Mouse (Mus musculus) thymus, adult 2 months (tissue): ENCODE measurements around the gene Dnase2b. TPM values are rescaled to one million over a fixed set of nuclear protein-coding genes. Genes with fewer than 3 reads are reported as not detected.

ENCODE experiments used
- DNase-seq: peaks from one replicate; pipeline ENCODE4 v3.0.0; 2021
- H3K27ac ChIP-seq: fragments of 200-500 bp; 2 replicates; pipeline ENCODE4 v1.5.1; 2012; ENCODE audit warnings: low read length, control low read depth; ENCODE audit not compliant: control insufficient read depth, insufficient read depth
- H3K27me3 ChIP-seq: fragments of 200-500 bp; 2 replicates; pipeline ENCODE4 v1.6.1; 2012; ENCODE audit warnings: mild to moderate bottlenecking, low read length, moderate library complexity, mixed read lengths; ENCODE audit not compliant: control insufficient read depth, insufficient read depth
- H3K36me3 ChIP-seq: fragments of 200-500 bp; 2 replicates; pipeline ENCODE4 v1.6.1; 2012; ENCODE audit warnings: mild to moderate bottlenecking, low read length, moderate library complexity; ENCODE audit not compliant: control insufficient read depth, insufficient read depth
- H3K4me1 ChIP-seq: fragments of 200-500 bp; replicated peaks from 2 replicates; pipeline ENCODE4 v1.6.1; 2012; ENCODE audit warnings: low read length; ENCODE audit not compliant: control insufficient read depth, insufficient read depth
- H3K4me3 ChIP-seq: fragments of 200-500 bp; 2 replicates; pipeline ENCODE4 v1.5.1; 2012; ENCODE audit warnings: mild to moderate bottlenecking, low read length, control low read depth, moderate library complexity; ENCODE audit not compliant: control insufficient read depth, insufficient read depth
- CTCF ChIP-seq: fragments of 200-500 bp; IDR thresholded peaks from 2 replicates; pipeline ENCODE4 v1.5.1; 2012; ENCODE audit warnings: mild to moderate bottlenecking, control low read depth, low read length, moderate library complexity, borderline replicate concordance; ENCODE audit not compliant: control insufficient read depth, poor library complexity, insufficient read depth; ENCODE audit errors: extremely low read depth
- POLR2A ChIP-seq: fragments of 200-500 bp; IDR thresholded peaks from 2 replicates; pipeline ENCODE4 v1.6.1; 2012; ENCODE audit warnings: mild to moderate bottlenecking, low read length, control low read depth, moderate library complexity; ENCODE audit not compliant: control insufficient read depth, poor library complexity, insufficient read depth; ENCODE audit errors: extremely low read depth
- WGBS: fragments of 180-500 bp; shearing (Covaris S2); methylation state at CpG from one replicate; pipeline ENCODE4 v1.1.7; 2018; 5-methylcytosine and 5-hydroxymethylcytosine counted together
- polyA plus RNA-seq: library from polyadenylated mRNA; depleted of rRNA; stranded (reverse); fragments of >200 nt; gene quantifications from 2 replicates; pipeline ENCODE4 v1.2.3, GENCODE M21; 2012; rRNA removed

Dnase2b gene
- not detected in 2 replicates for polyA plus RNA-seq

DNA sequence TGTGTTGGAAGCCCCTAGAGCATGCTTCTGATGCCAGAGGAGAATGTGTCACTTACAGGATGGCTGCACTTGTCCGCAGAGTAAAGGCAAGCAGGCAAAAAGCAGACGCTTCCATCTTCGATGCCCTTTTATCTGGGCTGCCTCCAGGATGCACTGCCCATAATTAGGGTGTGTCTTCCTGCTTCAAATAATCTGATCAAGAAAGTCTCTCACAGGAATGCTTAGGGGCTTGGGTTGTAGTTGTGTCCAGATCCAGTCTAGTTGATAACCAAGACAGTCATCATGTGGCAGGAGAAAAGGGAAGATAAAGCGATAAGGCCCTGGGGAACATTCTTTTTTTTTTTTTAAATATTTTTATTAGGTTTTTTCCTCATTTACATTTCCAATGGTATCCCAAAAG lies at the start of gene Dnase2b:
Gene Dnase2b, minus strand, starts transcription at position 101 of the 400 bp plus-strand sequence.
- Histone ChIP-seq H3K4me3 (no peak within 1 kb of the TSS), H3K4me1 (peaks cover 2% of the 10 kb centered on the region), H3K36me3 (no peaks in the 10 kb centered on the region), H3K27me3 (no peaks in the 10 kb centered on the region), H3K27ac (no peak within 1 kb of the TSS)
- DNase-seq: no peak
- TF ChIP-seq CTCF: no peak
- TF ChIP-seq POLR2A: no peak
- WGBS: 97% methylated on average over 4 of the region's 4 CpGs

DNA sequence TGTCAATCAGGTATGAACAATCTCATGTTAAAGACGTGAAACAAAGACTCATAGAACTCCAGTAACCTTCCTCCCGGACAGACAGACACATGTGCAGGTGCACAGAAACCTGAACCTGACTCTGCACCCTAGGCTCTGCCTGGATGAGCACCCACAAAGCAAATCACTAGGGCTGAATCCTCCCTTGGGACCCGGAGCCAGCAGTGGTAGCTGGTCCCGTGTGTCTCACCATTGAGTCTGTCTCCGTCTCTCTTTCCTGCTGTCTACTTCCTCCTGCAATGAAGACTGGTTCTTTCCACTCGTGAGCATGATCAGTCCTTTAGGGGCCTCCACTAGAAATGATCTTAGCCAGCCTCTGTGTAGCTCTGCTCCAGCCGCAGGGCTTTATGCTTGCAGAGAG lies 46.5 kb upstream of the Dnase2b start:
- 86% methylated on average over 7 of the region's 7 CpGs for WGBS

DNA sequence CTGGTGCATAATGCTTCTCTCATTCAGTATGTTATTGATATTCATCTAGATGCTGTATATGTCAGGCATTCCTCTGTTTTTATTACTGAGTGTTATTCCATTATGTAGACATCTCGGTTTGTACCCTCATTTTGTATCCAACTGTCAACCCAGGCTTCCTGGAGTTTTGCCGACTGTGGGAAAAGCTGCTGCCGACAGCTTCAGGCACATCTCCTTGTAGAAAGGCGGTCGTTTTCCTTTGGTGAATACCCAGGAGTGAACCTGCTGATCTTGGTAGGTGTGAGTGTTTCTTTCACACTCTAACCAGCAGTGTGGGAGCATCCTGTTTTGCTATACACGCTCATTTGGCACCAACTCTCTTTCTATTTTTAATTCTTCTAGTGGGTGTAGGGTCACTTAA lies 45.6 kb upstream of the Dnase2b start:
- TF ChIP-seq CTCF: no peak
- WGBS: 85% methylated on average over 6 of the region's 6 CpGs
- no peaks in the 10 kb centered on the region for H3K36me3 ChIP-seq
- no peak overlapping the region for H3K4me3 ChIP-seq
- no peaks in the 10 kb centered on the region for H3K27me3 ChIP-seq
- H3K27ac ChIP-seq: no peak overlapping the region
- H3K4me1 ChIP-seq: no peaks in the 10 kb centered on the region
- DNase-seq: no peak

More for the DNA sequence above, 46.5 kb upstream of the Dnase2b start:
- Histone ChIP-seq H3K4me1 (no peaks in the 10 kb centered on the region), H3K36me3 (no peaks in the 10 kb centered on the region), H3K27ac (no peak overlapping the region), H3K4me3 (no peak overlapping the region), H3K27me3 (no peaks in the 10 kb centered on the region)
- no peak for DNase-seq
- no peak for TF ChIP-seq POLR2A
- TF ChIP-seq CTCF: no peak

DNA sequence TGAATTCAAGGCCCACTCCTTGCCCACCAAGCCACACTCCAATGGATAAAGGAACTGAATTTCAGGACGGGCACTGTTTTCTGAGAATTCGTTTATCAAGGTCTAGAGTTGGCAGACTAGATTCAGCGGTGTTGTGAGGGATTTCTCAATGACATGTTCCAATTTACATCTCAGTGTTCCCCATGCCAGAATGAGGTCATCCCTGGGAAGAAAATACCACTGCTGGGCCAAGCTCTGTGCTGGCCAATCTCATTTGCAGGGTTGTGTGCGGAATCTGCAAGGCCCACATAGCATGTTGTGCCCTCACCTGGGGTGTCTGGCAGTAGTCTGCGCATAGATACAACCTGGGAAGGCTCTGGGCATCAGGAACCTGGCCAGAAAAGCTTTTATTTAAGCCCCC lies 43.9 kb upstream of the Dnase2b start:
- WGBS: 98% methylated on average over 5 of the region's 5 CpGs

DNA sequence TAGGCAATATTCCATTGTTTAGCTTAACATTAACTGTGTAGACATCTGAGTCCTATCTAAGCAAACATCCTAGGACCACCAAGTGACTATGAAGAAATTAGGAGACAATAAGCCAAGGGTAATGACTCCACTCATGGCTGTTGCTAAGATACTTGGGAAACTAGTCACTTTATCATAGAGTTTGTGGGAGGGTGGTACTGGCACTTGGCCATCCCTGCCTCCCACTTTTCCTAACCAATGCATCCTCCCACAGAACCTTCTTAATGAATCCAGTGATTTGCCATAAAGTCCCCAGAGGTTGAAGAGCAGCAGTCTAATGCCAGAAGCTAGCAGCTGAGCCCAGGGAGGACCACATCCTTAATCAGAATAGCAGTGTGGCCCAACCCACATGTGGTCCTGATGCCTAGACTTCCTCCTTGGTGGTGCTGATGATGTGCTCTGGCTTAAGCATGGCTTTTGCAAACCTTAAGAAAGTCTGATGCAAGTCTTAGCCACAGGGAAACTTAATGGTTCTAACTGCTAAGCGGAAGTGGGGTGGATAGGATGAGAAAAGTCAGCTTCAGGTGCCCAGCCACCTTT lies 42.8 kb upstream of the Dnase2b start:
- 93% methylated on average over 1 of the region's 1 CpGs for WGBS

More for the DNA sequence above, 43.9 kb upstream of the Dnase2b start:
- TF ChIP-seq POLR2A: no peak
- TF ChIP-seq CTCF: no peak
- no peak for DNase-seq
- Histone ChIP-seq H3K27me3 (no peaks in the 10 kb centered on the region), H3K27ac (no peak overlapping the region), H3K4me3 (no peak overlapping the region), H3K4me1 (no peaks in the 10 kb centered on the region), H3K36me3 (no peaks in the 10 kb centered on the region)

DNA sequence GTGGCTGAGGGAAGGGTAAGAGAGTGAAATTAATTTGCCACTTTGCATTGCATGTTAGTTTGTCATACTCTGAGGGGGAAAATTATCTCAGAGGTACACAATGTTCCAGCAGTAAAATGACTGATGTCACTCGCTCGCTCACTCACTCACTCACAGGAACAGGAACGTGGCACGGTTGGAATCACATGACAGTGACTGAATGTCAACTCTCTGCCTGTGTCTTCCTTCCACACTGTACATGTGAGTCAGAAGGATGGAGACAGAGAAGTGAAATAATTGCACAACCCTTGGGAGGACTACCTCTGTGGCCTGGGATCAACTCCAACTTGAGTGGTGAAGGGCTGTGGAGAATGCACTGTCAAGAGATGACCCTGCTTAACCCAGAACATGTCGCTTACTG lies 42.0 kb upstream of the Dnase2b start:
- Histone ChIP-seq H3K27me3 (no peaks in the 10 kb centered on the region), H3K27ac (no peak overlapping the region), H3K4me3 (no peak overlapping the region), H3K36me3 (no peaks in the 10 kb centered on the region), H3K4me1 (no peaks in the 10 kb centered on the region)
- TF ChIP-seq CTCF (no peak), POLR2A (no peak)
- WGBS: 94% methylated on average over 5 of the region's 5 CpGs
- DNase-seq: no peak

More for the DNA sequence above, 42.8 kb upstream of the Dnase2b start:
- Histone ChIP-seq H3K27ac (no peak overlapping the region), H3K4me3 (no peak overlapping the region), H3K27me3 (no peaks in the 10 kb centered on the region), H3K36me3 (no peaks in the 10 kb centered on the region), H3K4me1 (no peaks in the 10 kb centered on the region)
- TF ChIP-seq CTCF: no peak
- TF ChIP-seq POLR2A: no peak
- no peak for DNase-seq

DNA sequence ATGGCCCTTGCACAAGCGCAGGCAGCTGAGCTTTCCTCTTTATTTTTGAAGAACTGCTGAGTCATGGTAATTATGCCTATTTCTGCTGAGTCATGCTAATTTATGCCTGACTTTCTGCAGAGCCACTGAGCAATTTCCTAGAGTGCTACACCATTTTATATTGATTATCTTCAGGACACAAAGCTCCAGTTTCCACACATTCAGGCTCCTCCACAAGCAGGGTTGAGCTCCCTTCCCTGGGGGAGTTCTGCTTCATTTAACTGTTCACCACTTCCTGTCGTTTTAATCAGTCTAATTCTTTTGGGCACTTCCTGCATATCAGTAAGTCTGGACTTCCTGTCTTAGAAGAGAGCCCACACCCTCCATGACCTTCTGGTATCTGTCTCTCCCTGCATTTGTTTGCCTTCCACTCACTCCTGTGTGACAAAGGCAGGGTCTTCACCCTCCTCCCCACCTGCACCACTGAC lies 39.7 kb upstream of the Dnase2b start:
- no peaks in the 10 kb centered on the region for H3K27me3 ChIP-seq
- H3K4me3 ChIP-seq: no peak overlapping the region
- TF ChIP-seq CTCF (no peak), POLR2A (no peak)
- DNase-seq: no peak
- no peaks in the 10 kb centered on the region for H3K36me3 ChIP-seq
- no peak overlapping the region for H3K27ac ChIP-seq
- 36% methylated on average over 2 of the region's 2 CpGs for whole genome bisulfite sequencing
- H3K4me1 ChIP-seq: no peaks in the 10 kb centered on the region
